Mouse (Mus musculus) testis, adult 2 months (tissue): ENCODE data around the gene Mei1.

ENCODE experiments used
- CTCF ChIP-seq: fragments of 200-500 bp; IDR thresholded peaks from 2 replicates; pipeline ENCODE4 v1.5.1; 2012; ENCODE audit warnings: low read depth, mild to moderate bottlenecking, inconsistent platforms, low read length, moderate library complexity; ENCODE audit not compliant: control insufficient read depth, insufficient read depth, insufficient replicate concordance
- POLR2A ChIP-seq: fragments of 200-500 bp; IDR thresholded peaks from 2 replicates; pipeline ENCODE4 v1.6.1; 2012; ENCODE audit warnings: low read depth, mild to moderate bottlenecking, inconsistent platforms, low read length, moderate library complexity; ENCODE audit not compliant: control insufficient read depth

DNA sequence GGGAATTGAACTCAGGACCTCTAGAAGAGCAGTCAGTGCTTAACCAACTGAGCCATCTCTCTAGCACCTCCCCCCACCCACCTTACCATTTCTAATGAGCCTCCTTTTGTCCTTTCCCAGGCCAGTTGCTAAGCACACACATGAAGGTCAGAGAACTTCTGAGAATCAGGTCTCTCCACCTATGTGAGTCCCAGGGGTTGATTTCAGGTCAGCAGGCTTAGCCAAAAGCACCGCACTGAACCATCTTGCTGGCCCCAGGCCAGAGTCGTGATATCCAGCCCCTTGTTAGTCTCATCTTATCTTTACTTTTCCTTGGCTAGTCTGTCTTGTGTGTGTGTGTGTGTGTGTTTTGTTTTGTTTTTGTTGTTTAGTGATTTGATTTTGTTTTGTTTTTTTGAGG is 75.6 kb downstream of the Mei1 start:
- TF ChIP-seq CTCF (no peak), POLR2A (no peak)
